Mouse (Mus musculus) cerebellum, adult 2 months (tissue): Measurements from ENCODE around the gene Crybg2. TPM values are rescaled to one million over a fixed set of nuclear protein-coding genes. Genes with fewer than 3 reads are reported as not detected.

Source experiments
- DNase-seq, 2 experiments: peaks; one replicate each; pipeline ENCODE4 v3.0.0; 2021
- H3K27ac ChIP-seq: fragments of 200-500 bp; 2 replicates; pipeline ENCODE4 v1.5.1; 2012; ENCODE audit warnings: low read length, control low read depth, inconsistent platforms; ENCODE audit not compliant: insufficient read depth
- H3K27me3 ChIP-seq: fragments of 200-500 bp; 2 replicates; pipeline ENCODE4 v1.6.1; 2012; ENCODE audit warnings: inconsistent platforms, mild to moderate bottlenecking, low read length, moderate library complexity; ENCODE audit not compliant: control insufficient read depth, insufficient read depth
- H3K4me1 ChIP-seq: fragments of 200-500 bp; 2 replicates; pipeline ENCODE4 v1.6.1; 2011; ENCODE audit warnings: low read length; ENCODE audit not compliant: control insufficient read depth, insufficient read depth
- H3K4me3 ChIP-seq: fragments of 200-500 bp; replicated peaks from 2 replicates; pipeline ENCODE3; 2011; ENCODE audit warnings: mild to moderate bottlenecking, low read depth, low read length, control low read depth; ENCODE audit not compliant: insufficient read depth
- CTCF ChIP-seq: fragments of 200-500 bp; IDR thresholded peaks from 2 replicates; pipeline ENCODE4 v1.5.1; 2011; ENCODE audit warnings: low read depth, mild to moderate bottlenecking, control low read depth, low read length, moderate library complexity, borderline replicate concordance; ENCODE audit not compliant: insufficient read depth
- POLR2A ChIP-seq: fragments of 200-500 bp; IDR thresholded peaks from 2 replicates; pipeline ENCODE4 v1.6.1; 2011; ENCODE audit warnings: low read length, control low read depth, borderline replicate concordance; ENCODE audit not compliant: insufficient read depth
- WGBS: fragments of 180-500 bp; shearing (Covaris S2); methylation state at CpG from one replicate; pipeline ENCODE4 v1.1.7; 2018; 5-methylcytosine and 5-hydroxymethylcytosine counted together
- polyA plus RNA-seq: library from polyadenylated mRNA; depleted of rRNA; stranded (reverse); fragments of >200 nt; gene quantifications from 2 replicates; pipeline ENCODE4 v1.2.3, GENCODE M21; 2012

Crybg2 gene
- polyA plus RNA-seq, 1 experiment = 0.65 TPM

GRCm38 (mm10) chr4:134041317-134042123 lies 19.1 kb upstream of the Crybg2 start:
- WGBS = 31% methylated on average over 9 of the region's 9 CpGs

GRCm38 (mm10) chr4:134043041-134043440 lies 17.6 kb upstream of the Crybg2 start:
- DNase-seq = no peak
- Histone ChIP-seq H3K4me3 (no peak overlapping the region), H3K27ac (no peak overlapping the region), H3K4me1 (no peaks in the 10 kb centered on the region), H3K27me3 (no peaks in the 10 kb centered on the region; the same call in 1 of the 2 replicates)
- WGBS = 49% methylated on average over 2 of the region's 2 CpGs
- no peak for TF ChIP-seq CTCF
- no peak for TF ChIP-seq POLR2A

More at GRCm38 (mm10) chr4:134041317-134042123, 19.1 kb upstream of the Crybg2 start:
- no peaks in the 10 kb centered on the region for H3K4me1 ChIP-seq
- TF ChIP-seq CTCF (no peak), POLR2A (no peak)
- DNase-seq = no peak
- no peak overlapping the region for H3K4me3 ChIP-seq
- no peak overlapping the region for H3K27ac ChIP-seq
- H3K27me3 ChIP-seq = no peaks in the 10 kb centered on the region; the same call in 1 of the 2 replicates

GRCm38 (mm10) chr4:134047648-134048047 lies 13.0 kb upstream of the Crybg2 start:
- no peak overlapping the region for H3K4me3 ChIP-seq
- H3K4me1 ChIP-seq = peaks cover 2% of the 10 kb centered on the region
- no peak for TF ChIP-seq POLR2A
- TF ChIP-seq CTCF = no peak
- no peak for DNase-seq
- H3K27ac ChIP-seq = no peak overlapping the region
- 83% methylated on average over 5 of the region's 5 CpGs for WGBS
- no peaks in the 10 kb centered on the region; the same call in 1 of the 2 replicates for H3K27me3 ChIP-seq

GRCm38 (mm10) chr4:134051912-134052311 lies 8.7 kb upstream of the Crybg2 start:
- 96% methylated on average over 5 of the region's 5 CpGs for WGBS
- TF ChIP-seq POLR2A (no peak), CTCF (no peak)
- Histone ChIP-seq H3K27me3 (no peaks in the 10 kb centered on the region), H3K4me1 (peaks cover 7% of the 10 kb centered on the region), H3K4me3 (no peak overlapping the region), H3K27ac (no peak overlapping the region)
- DNase-seq = no peak

GRCm38 (mm10) chr4:134052560-134052959 lies 8.1 kb upstream of the Crybg2 start:
- no peak for TF ChIP-seq CTCF
- TF ChIP-seq POLR2A = no peak
- WGBS = 3% methylated on average over 8 of the region's 8 CpGs
- Histone ChIP-seq H3K4me1 (peaks cover 7% of the 10 kb centered on the region), H3K27ac (no peak overlapping the region), H3K27me3 (no peaks in the 10 kb centered on the region), H3K4me3 (no peak overlapping the region)
- peak; percentile 68 to 76 for DNase-seq

- WGBS = 88% methylated on average over 3 of the region's 3 CpGs
- Histone ChIP-seq H3K4me1 (peaks cover 7% of the 10 kb centered on the region), H3K4me3 (no peak within 1 kb of the TSS), H3K27me3 (no peaks in the 10 kb centered on the region), H3K27ac (no peak within 1 kb of the TSS)
- DNase-seq = no peak
- TF ChIP-seq CTCF (no peak), POLR2A (no peak)
Measured at GRCm38 (mm10) chr4:134053538-134053937, 7.1 kb upstream of the Crybg2 start, which contains the start of gene Zfp683. Zfp683 (plus strand) TSS chr4:134053838.

- Histone ChIP-seq H3K4me1 (no peaks in the 10 kb centered on the region; the same call in 1 of the 2 replicates), H3K4me3 (no peak overlapping the region), H3K27ac (no peak overlapping the region), H3K27me3 (no peaks in the 10 kb centered on the region)
- no peak for DNase-seq
- TF ChIP-seq CTCF (no peak), POLR2A (no peak)
- 34% methylated on average over 14 of the region's 14 CpGs for WGBS
Measured at GRCm38 (mm10) chr4:134058166-134058715, 2.4 kb upstream of the Crybg2 start.

- H3K4me3 ChIP-seq = no peak overlapping the region
- DNase-seq = no peak
- WGBS = 84% methylated on average over 6 of the region's 6 CpGs
Measured at GRCm38 (mm10) chr4:134058908-134059307, 1.7 kb upstream of the Crybg2 start.

More at GRCm38 (mm10) chr4:134058908-134059307, 1.7 kb upstream of the Crybg2 start:
- no peak overlapping the region for H3K27ac ChIP-seq
- TF ChIP-seq POLR2A (no peak), CTCF (no peak)
- no peaks in the 10 kb centered on the region for H3K4me1 ChIP-seq
- H3K27me3 ChIP-seq = no peaks in the 10 kb centered on the region
